9 mouse cellular contexts compared by ENCODE assay signal in genomic region chr5:144542711-144543308, GRCm38 (mm10). TPM values are rescaled to one million over a fixed set of nuclear protein-coding genes. Genes with fewer than 3 reads are reported as not detected.
DNase-seq lines count a peak whose midpoint lies in the region; ATAC-seq lines count a peak whose summit lies in the region.
"Had no signal": no experiment of that assay in that cellular context is flagged by ENCODE, and none has a peak within 500 bp of the region (broad histone marks: within the 10 kb centered on the region; RNA-seq: fewer than 3 reads in every experiment).

No protein-coding gene starts in this region.

- H3K4me3 ChIP-seq in kidney, embryonic 15.5 days (replicated peaks) = no peak overlapping the region

- no peak overlapping the region for H3K27ac ChIP-seq in kidney, embryonic 15.5 days

- H3K4me1 ChIP-seq in kidney, embryonic 15.5 days = peaks cover 21% of the 10 kb centered on the region

- intact Hi-C loops in left cerebral cortex, postnatal 14 days (cut with DNase I) = no loop called here
- intact Hi-C loops in gastrocnemius, postnatal 14 days (cut with DNase I; ENCODE audit: low total_unique reads) = no loop called here

- H3K36me3 ChIP-seq in kidney, embryonic 15.5 days = no peaks in the 10 kb centered on the region

- no peaks in the 10 kb centered on the region for H3K9me3 ChIP-seq in kidney, embryonic 15.5 days (replicated peaks)

- peak; percentile 36 to 57 for DNase-seq in kidney, postnatal 4 days
- no peak for DNase-seq in kidney, postnatal 25 days
- DNase-seq in embryo, embryonic 9.5 days (ENCODE audit: extremely low spot score) = peak; percentile 39
- DNase-seq in left cerebral cortex, postnatal 14 days (ENCODE audit: low spot score in 2 of 2) = peak; percentile 62 to 75
- DNase-seq in right cerebral cortex, adult 2 months (ENCODE audit: low spot score in 2 of 2) = peak; percentile 73 to 77
- DNase-seq in gastrocnemius, postnatal 14 days = no peak
- DNase-seq: gastrocnemius, postnatal 10 days had no signal

- H3K9ac ChIP-seq in kidney, embryonic 15.5 days = no peak overlapping the region

- no peak for ATAC-seq in megakaryocyte-erythroid progenitor cell, adult 5-6 weeks (replicated peaks; ENCODE audit: low FRiP score, low TSS enrichment, poor library complexity, severe bottlenecking)
- no peak for ATAC-seq in kidney, embryonic 15.5 days (replicated peaks; ENCODE audit: low FRiP score)

- WGBS in kidney, embryonic 15.5 days = 17% methylated on average over 12 of the region's 12 CpGs

- H3K4me2 ChIP-seq in kidney, embryonic 15.5 days = no peak overlapping the region

- H3K27me3 ChIP-seq in kidney, embryonic 15.5 days = peaks cover 51% of the 10 kb centered on the region

RNA-seq across cellular contexts. Expression of gene Nptx2, which starts 2.9 kb away (rescaled TPM):
- 10 to 100 TPM; 65.0 to 65.4 TPM for total RNA-seq in left cerebral cortex, postnatal 14 days (2021)
- total RNA-seq in megakaryocyte-erythroid progenitor cell, adult 5-6 weeks (2014; fragmentation: Nextera tagmentation) = not detected in 2 replicates
- not detected in 2 replicates for total RNA-seq in megakaryocyte-erythroid progenitor cell, adult 5-6 weeks (2017)
- polyA plus RNA-seq in kidney, embryonic 15.5 days (2015; fragmentation: Nextera tagmentation; extraction: Ambion mirVana) = 1.1 TPM in 2 replicates
- under 1 TPM; 0.09 to 0.21 TPM for total RNA-seq in gastrocnemius, postnatal 14 days (2021)

Comparison
In these comparisons a context has a peak if more than half of its experiments do, and no peak if none do; other contexts are left out.
1. DNase-seq: peak in kidney, postnatal 4 days (2 of 2), embryo, embryonic 9.5 days (single experiment), left cerebral cortex, postnatal 14 days (2 of 2) and right cerebral cortex, adult 2 months (2 of 2); none in kidney, postnatal 25 days (0 of 2) and gastrocnemius, postnatal 14 days (single experiment).
2. RNA of gene Nptx2, which starts 2.9 kb away (total RNA-seq): 65.0 to 65.4 TPM in left cerebral cortex, postnatal 14 days; 0.09 to 0.21 TPM in gastrocnemius, postnatal 14 days and not detected in megakaryocyte-erythroid progenitor cell, adult 5-6 weeks; every median in the first group is over 10 times any median in the second.